8 mouse cellular contexts compared by ENCODE assay signal in the genomic region with DNA sequence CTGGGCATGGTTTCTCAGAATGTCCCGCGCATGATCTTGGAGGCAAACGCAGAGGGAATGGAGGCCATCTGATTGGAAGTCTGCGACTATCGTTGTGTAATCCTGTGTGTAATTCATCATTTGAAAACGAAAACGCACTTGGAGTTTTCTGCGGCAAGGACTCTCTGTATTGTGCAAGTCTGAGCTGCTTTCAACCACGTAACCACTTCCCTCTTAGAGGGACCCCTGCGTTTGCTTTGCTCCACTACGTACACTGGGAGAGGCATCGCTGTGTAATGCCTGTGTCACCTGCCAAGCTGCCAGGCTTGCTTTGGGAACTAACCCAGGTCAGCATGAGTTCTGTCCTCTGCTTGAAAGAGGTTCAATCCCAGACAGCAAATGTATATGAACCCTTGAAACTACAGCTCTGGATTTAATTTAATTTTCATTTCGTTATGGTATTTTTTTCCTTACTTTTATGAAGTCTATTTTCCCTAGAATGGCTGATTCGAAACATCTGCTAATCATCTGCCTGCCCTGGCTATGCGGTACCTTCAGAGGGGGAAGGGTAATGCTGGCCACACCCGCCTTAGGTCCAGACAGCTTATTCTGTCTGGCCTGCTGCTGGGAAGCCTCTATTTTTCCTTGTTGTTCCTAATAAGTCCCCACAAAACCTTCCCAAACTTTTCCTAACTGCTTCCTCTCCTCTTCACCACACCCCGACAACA.
A peak's percentile ranks its signal among the peaks of the same experiment; 100 is the strongest.
DNase-seq lines count a peak whose midpoint lies in the region; ATAC-seq and TF ChIP-seq lines count a peak whose summit lies in the region.

No protein-coding gene starts in this region.

- no peak overlapping the region for H3K9ac ChIP-seq in kidney, postnatal 0 days (ENCODE audit: low read depth, low read length)
- H3K9ac ChIP-seq in lung, embryonic 14.5 days, result no peak overlapping the region
- peak overlapping the region; percentile 54 for H3K9ac ChIP-seq in stomach, embryonic 16.5 days (ENCODE audit: low read length)

- TF ChIP-seq CTCF in kidney, postnatal 0 days (IDR thresholded peaks at IDR 0.05; ENCODE audit: low read depth), result no peak
- no peak for TF ChIP-seq CTCF in lung, embryonic 14.5 days (IDR thresholded peaks at IDR 0.05; ENCODE audit: low read depth)

- no peaks in the 10 kb centered on the region for H3K27me3 ChIP-seq in kidney, postnatal 0 days (ENCODE audit: insufficient read depth, low read length)
- no peaks in the 10 kb centered on the region for H3K27me3 ChIP-seq in lung, embryonic 14.5 days (ENCODE audit: insufficient read depth, low read length)
- no peaks in the 10 kb centered on the region for H3K27me3 ChIP-seq in stomach, embryonic 16.5 days (ENCODE audit: control insufficient read depth, insufficient read depth, low read length)

- 66% methylated on average over 17 of the region's 17 CpGs for WGBS in kidney, postnatal 0 days
- WGBS in lung, embryonic 14.5 days, result 48% methylated on average over 17 of the region's 17 CpGs
- WGBS in stomach, embryonic 16.5 days, result 38% methylated on average over 17 of the region's 17 CpGs

- no peak for ATAC-seq in kidney, postnatal 0 days (replicated peaks; ENCODE audit: low FRiP score, low read depth)
- peak; percentile 91 for ATAC-seq in granulocyte monocyte progenitor cell, adult 5-6 weeks (replicated peaks; ENCODE audit: poor library complexity, severe bottlenecking)
- peak; percentile 82 for ATAC-seq in lung, embryonic 14.5 days (ENCODE audit: insufficient read depth)
- ATAC-seq in stomach, embryonic 16.5 days (ENCODE audit: insufficient read depth, low FRiP score), result peak; percentile 87; the same call in 1 of the 2 replicates

- peak; percentile 14 for DNase-seq in kidney, postnatal 0 days (ENCODE audit: low spot score)
- no peak for DNase-seq in kidney, postnatal 36 days
- DNase-seq in adrenal gland, adult 8-10 months, result peak; percentile 17
- peak; percentile 60 for DNase-seq in lung, embryonic 14.5 days
- DNase-seq in urinary bladder, postnatal 10 days (ENCODE audit: low spot score), result no peak
- DNase-seq in cerebellum, postnatal 36 days, result no peak

- H3K4me1 ChIP-seq in kidney, postnatal 0 days (replicated peaks; ENCODE audit: insufficient read depth, low read length), result no peaks in the 10 kb centered on the region
- H3K4me1 ChIP-seq in lung, embryonic 14.5 days (ENCODE audit: insufficient read depth), result no peaks in the 10 kb centered on the region
- no peaks in the 10 kb centered on the region for H3K4me1 ChIP-seq in stomach, embryonic 16.5 days (ENCODE audit: control insufficient read depth, insufficient read depth, low read length)

- H3K27ac ChIP-seq in kidney, postnatal 0 days, result no peak overlapping the region
- H3K27ac ChIP-seq in lung, embryonic 14.5 days (ENCODE audit: low read depth), result no peak overlapping the region
- H3K27ac ChIP-seq in stomach, embryonic 16.5 days (ENCODE audit: low read length), result peak overlapping the region; percentile 52

- no peak overlapping the region for H3K4me3 ChIP-seq in kidney, postnatal 0 days (replicated peaks; ENCODE audit: low read depth, low read length)
- no peak overlapping the region; the same call in 1 of the 2 replicates for H3K4me3 ChIP-seq in lung, embryonic 14.5 days (ENCODE audit: low read depth, low read length)
- peak overlapping the region; percentile 33 for H3K4me3 ChIP-seq in stomach, embryonic 16.5 days (replicated peaks; ENCODE audit: low read length)

- H3K36me3 ChIP-seq in kidney, postnatal 0 days (ENCODE audit: insufficient read depth, low read length), result no peaks in the 10 kb centered on the region
- H3K36me3 ChIP-seq in lung, embryonic 14.5 days (ENCODE audit: insufficient read depth), result no peaks in the 10 kb centered on the region
- H3K36me3 ChIP-seq in stomach, embryonic 16.5 days (ENCODE audit: control insufficient read depth, insufficient read depth, low read length), result no peaks in the 10 kb centered on the region

- no peaks in the 10 kb centered on the region for H3K9me3 ChIP-seq in kidney, postnatal 0 days (replicated peaks; ENCODE audit: low read length)
- H3K9me3 ChIP-seq in lung, embryonic 14.5 days (ENCODE audit: low read depth, low read length), result no peaks in the 10 kb centered on the region
- no peaks in the 10 kb centered on the region for H3K9me3 ChIP-seq in stomach, embryonic 16.5 days (replicated peaks; ENCODE audit: control insufficient read depth, low read length)

- H3K4me2 ChIP-seq in kidney, postnatal 0 days (ENCODE audit: low read length), result no peak overlapping the region
- H3K4me2 ChIP-seq in lung, embryonic 14.5 days, result peak overlapping the region; percentile 39
- H3K4me2 ChIP-seq in stomach, embryonic 16.5 days (ENCODE audit: low read depth, low read length), result peak overlapping the region; percentile 51

Comparison
In these comparisons a context has a peak if more than half of its experiments do, and no peak if none do; other contexts are left out.
1. DNase-seq: peak in kidney, postnatal 0 days (single experiment), adrenal gland, adult 8-10 months (single experiment) and lung, embryonic 14.5 days (single experiment); none in kidney, postnatal 36 days (0 of 2), urinary bladder, postnatal 10 days (single experiment) and cerebellum, postnatal 36 days (0 of 2).